Mouse (Mus musculus) splenic B cell, adult 2 months (primary cell): ENCODE data around the gene Creb3l1.

Source experiments
- DNase-seq: peaks from one replicate; pipeline ENCODE4 v3.0.0-alpha.2; 2011; ENCODE audit warnings: low read depth, low spot score
- H3K27me3 ChIP-seq: 2 replicates; pipeline ENCODE4 v1.6.1; 2012; ENCODE audit warnings: mild to moderate bottlenecking, low read length, moderate library complexity, mixed read lengths; ENCODE audit not compliant: control insufficient read depth, poor library complexity, insufficient read depth, severe bottlenecking
- H3K36me3 ChIP-seq: 2 replicates; pipeline ENCODE4 v1.6.1; 2012; ENCODE audit warnings: mild to moderate bottlenecking, low read length, moderate library complexity, mixed read lengths; ENCODE audit not compliant: control insufficient read depth, poor library complexity, insufficient read depth, severe bottlenecking

The Creb3l1 gene

DNA sequence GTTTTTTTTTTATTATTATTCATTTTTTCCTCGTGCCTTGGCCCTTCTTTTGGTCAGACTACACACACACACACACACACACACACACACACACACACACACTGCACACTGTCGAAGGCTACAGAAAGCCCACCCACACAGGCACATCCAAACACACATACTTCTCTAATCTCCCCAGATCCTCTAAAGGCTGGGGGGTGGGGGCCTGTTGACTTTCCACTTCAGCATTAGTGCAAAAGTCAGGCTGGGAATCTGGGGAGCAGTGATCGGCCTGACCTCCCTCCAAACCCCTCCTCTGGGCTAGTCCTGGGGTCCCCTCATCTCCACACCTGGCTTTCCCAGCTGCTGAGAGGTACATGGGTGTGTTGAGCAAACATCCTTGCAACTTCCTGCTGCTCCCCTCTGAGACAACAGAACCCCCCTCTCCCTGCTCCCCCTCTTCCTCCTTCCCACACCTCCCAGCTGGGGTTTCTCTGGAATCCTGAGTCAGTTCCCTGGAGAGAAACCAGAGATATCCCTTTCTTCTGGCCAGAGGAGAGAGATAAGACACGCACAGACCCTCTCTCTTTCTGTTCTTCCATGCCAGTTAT, 3.5 kb downstream of the Creb3l1 start:
- Histone ChIP-seq H3K36me3 (no peaks in the 10 kb centered on the region), H3K27me3 (no peaks in the 10 kb centered on the region)
- DNase-seq, result no peak

DNA sequence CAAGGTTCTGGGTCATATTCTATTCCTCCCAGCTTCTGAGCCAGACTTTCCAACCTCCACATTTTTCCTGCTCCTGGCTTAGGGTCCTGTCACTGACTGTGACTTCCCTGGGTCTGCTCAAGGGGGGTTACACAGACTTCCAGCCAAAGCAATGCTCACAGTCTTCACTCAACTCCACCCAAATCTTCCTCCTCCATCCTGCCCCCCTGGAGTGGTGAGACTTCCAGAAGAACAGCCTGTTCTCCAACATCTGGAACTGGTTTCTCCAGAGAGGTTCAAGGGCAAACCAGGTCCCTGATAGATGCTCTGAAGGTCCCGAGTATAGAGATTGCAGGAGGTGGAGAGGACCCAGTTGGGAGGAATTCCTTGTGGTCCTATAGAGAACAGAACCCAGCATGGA, 6.9 kb downstream of the Creb3l1 start:
- no peak for DNase-seq
- no peaks in the 10 kb centered on the region for H3K27me3 ChIP-seq

DNA sequence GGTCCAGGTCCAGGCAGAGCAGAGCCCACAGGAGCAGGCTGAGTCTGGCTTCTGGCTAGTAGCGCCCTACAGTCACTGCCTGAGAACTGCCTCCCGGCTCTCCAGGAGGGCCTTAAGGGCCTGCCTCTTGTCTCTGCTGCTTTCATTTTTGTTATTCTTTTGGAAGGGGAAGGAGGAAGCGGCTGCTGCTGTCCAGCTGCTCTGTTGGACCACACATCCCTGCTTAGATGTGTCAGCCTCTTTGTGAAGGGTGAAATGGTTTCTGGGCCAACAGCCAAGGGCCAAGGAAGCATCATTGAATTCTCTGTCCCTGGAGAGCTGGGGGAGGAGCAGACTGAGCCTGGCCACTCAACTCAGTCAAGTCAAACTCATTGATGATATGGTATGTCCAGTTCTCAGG, 7.3 kb downstream of the Creb3l1 start:
- Histone ChIP-seq H3K36me3 (no peaks in the 10 kb centered on the region), H3K27me3 (no peaks in the 10 kb centered on the region)
- no peak for DNase-seq

More for the DNA sequence above, 6.9 kb downstream of the Creb3l1 start:
- no peaks in the 10 kb centered on the region for H3K36me3 ChIP-seq

DNA sequence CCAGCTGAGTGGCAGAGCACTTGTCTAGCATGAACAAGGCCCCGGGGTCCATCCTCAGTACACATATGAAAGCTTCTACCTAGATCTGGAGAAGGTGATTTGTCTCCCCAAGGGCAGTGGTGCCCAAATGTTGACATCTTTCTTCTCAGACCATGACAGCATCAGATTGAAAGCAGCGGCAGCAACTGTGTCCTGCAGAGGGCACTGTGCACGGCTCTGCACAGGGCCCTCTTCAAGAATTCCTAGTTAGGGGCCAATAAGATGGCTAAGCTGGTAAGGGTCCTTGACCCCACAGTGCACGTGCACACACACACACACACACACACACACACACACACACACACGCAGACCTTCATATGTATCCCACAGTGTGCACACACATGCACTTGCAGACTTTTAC, 9.4 kb downstream of the Creb3l1 start:
- no peaks in the 10 kb centered on the region for H3K27me3 ChIP-seq
- H3K36me3 ChIP-seq, result no peaks in the 10 kb centered on the region
- no peak for DNase-seq

DNA sequence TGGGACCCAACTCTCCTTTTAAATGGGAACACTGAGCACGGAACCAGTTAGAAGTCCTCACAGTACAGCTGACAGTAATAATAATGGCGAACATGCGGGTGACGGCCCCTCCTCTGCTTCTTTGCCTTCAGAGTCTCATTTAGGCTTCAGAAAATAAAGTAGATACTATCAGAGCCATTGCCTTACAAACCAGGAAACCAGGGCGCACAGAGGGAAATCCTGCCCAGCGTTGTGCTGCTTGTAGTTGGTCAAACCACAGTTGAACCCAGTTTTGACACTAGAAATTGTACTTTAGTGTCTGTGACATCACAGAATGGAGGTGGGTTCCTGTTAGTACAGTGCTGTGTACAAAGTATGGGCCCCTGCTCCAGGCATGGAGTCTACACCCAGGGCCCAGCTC, 10.1 kb downstream of the Creb3l1 start:
- no peaks in the 10 kb centered on the region for H3K27me3 ChIP-seq
- no peaks in the 10 kb centered on the region for H3K36me3 ChIP-seq
- no peak for DNase-seq

DNA sequence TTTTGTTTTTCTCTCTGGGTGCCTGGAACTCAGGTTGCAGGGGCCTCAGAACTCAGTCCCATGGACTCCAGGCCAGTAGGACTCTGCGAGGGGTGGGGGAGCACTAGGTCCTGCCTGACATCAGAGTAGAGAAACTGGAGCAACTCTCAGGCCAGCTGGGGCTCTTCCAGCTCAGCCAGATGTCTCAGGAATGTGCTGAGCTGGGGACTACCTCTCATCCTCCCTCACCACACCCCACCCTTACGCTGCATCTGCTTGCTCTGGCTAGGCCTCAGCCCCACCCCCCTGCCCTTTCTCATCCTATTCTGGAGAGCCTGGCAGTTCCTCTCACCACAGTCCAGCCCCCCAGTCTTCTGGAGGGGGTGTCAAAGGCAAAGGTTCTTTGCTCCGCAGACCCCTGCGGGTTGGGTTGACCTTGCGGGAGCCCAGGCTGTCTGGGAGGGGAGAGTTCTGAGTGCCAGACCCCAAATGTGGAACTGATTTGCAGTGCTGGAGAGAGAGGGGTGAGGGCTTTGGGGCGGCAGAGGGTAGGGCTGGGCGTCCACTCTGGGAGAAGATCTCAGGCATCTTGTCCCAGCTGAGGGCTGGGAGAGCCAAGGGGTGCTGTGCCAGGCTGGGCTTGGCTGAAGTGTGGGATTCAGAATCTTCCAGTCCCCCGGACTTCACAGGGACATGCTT, 11.4 kb downstream of the Creb3l1 start:
- H3K36me3 ChIP-seq, result no peaks in the 10 kb centered on the region
- no peaks in the 10 kb centered on the region for H3K27me3 ChIP-seq
- no peak for DNase-seq

DNA sequence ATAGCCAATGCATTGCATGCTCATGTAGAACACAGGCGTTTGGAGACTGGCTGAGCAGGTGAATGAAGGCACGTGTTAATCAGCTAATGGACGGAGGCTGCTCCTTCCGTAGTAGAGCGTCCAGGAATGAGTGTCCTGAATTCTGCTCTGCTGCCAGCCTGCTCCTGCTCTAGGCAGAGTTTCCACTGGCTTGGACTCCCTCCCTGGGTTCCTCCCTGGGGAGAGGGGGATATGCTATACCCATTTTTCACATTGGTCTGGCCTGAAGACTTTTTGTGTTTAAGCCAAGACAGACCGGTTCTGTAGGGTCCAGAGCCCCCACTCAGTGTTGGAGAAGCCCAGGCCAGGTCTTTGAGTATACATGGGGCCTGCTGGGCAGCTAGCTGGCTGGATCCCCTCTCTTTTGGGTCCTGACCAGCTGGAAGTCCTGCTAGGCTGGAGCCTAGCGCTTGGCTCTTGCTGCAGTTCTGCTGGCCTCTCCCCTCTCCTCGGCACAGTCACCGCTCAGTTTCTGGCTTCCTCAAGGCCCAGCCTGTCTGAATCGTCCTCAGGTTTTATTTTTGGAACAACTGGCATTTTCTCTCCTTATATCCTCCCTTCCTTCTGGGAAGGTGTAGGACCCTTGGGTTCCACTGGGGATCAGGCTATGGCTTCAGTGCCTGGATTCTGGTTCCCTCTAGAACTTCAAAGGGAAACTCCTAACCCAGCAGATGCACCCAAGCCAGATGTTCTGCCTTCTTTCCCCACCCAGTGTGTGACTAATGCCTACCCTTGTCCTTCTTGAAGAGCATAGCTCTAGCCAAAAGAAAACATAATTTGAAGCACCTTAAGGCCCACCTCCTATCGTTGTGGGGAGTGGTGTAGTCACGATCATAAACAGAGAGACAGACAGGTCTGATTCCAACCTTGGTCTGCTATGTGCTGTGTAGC, 12.6 kb downstream of the Creb3l1 start:
- H3K27me3 ChIP-seq, result no peaks in the 10 kb centered on the region
- DNase-seq, result no peak
- no peaks in the 10 kb centered on the region for H3K36me3 ChIP-seq

DNA sequence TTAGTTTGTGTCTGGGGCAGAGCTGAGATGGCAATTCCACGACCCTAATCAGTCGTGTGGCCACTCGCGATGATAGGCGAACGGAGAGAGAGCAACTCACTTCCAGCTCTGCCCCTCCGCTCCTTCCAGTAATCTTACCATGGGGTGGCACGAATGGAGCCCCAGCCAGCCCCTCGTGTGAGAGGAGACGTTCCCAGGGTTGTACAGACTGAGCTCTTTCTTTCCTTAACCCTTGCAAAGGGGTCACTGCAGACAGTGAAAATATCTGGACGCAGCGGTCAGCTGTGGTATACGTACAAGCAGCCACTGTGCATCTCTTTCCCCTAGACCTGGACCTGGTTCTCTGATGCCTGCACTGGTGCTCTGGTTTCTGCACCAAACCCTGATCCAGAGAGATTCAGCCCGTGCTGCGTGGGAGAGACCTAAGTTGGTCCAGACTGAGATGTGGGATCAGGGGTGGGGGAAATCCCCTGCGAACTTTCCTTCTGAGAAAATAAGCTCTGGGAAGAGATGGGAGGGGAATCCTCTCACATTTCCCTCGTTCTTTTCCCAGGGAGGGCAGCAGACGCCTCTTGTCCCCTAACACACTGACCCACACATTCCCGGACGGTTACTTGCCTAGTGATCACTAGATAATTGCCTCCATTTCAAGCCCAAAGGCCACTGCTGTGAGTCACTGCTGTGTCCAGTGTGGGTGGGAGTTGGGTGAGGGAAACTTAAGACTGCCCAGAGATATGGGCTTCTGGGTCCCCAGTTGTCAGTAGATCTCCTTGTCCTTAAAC, 15.5 kb downstream of the Creb3l1 start:
- H3K27me3 ChIP-seq, result no peaks in the 10 kb centered on the region
- DNase-seq, result no peak

DNA sequence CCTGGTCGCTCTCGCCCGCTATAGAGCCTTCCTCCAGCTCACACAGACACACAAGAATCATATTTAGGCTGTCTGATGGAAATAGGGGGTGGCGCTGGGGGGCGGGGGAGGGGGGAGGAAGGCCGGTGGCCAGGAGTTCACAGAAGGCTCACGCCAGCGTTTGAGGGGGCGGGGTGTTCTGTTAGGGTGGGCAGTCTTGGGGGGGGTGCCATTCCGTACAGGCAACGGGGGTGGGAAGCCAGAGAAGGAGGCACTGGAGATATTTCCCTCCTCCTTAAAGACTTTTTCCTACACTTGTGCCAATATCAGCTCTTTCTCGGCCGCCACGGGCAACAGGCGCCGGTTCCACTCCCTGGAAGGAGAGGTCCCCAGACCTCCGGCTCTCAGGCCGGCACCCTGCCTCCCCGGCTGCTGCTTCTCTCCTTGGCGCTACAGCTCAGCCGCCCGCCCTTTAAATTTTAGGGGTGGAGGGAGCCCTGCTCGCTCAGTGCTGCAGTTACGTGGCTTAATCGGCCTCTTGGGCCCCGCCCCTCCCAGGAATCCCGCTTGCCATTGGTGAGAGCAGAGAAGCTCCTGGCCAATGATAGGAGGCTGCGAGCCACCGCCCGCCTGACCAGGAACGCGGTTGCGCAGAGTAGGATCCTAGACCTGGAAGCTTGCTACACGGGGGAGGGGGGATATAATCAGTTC, 16.2 kb downstream of the Creb3l1 start:
- DNase-seq, result peak; percentile 93
- H3K36me3 ChIP-seq, result no peaks in the 10 kb centered on the region
- no peaks in the 10 kb centered on the region for H3K27me3 ChIP-seq

More for the DNA sequence above, 15.5 kb downstream of the Creb3l1 start:
- H3K36me3 ChIP-seq, result no peaks in the 10 kb centered on the region

DNA sequence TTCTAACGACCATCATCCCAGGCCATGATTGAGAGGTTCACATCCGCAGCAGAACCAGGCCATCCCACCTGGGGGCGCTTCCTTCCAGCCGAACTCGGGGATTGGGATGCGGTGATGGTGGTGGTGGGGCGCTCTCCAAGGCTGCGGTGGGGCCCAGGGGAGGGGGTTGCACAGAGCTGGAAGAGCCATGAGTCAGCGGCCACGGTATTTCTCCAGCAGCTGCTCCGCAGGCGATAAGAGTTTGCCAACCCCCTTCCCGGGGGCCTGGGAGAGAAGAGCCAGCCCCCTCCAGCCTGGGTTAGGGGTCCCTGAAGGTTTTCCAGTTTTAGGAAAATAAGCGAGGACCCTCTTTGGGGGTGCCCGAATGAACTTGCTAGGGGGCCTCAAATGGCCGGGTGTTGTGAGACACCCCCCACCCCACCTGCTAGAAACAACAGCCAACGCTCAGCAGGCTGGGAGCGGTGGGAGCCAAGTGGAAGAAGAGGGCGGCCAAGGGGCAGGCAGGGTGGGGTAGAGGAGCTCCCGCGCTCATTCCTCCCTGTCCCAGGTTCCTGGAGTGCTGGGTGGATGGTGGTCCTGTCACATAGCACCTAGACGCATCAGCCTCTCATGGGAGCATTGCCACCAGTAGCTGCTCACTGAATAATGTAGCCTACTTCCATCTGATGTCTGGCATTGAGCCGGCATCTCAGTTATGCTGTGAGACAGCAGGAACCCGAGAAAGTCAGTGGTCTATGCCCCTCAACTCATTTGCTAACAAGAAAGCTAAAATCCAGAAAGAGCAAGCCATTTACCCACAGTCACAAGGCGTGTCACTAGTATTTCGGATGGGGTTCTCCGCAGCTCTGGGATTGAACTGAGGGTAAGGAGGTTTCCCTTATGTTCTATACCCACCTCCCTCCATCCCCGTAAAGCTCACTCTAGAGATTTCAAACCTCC, 17.1 kb downstream of the Creb3l1 start:
- no peak for DNase-seq
- Histone ChIP-seq H3K27me3 (no peaks in the 10 kb centered on the region), H3K36me3 (no peaks in the 10 kb centered on the region)

DNA sequence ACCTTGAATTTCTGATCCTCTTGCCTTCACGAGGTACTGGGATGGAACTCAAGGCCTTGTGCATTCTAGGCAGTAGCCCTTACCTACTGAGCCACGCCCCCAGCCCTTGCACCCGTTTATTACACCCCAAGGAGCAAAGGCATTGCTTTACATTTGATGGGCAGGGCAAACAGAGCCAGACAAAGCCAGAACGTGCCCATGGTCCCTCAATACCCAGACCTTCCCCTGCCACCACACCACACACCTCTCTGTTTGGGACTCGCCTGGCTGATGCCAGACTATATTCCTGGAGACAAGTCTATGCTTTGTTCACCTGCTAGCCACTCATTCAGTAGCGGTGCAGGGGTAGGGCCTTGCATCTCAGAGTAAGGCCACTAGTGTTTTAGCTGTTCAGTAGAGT, 17.8 kb downstream of the Creb3l1 start:
- no peak for DNase-seq
- Histone ChIP-seq H3K36me3 (no peaks in the 10 kb centered on the region), H3K27me3 (no peaks in the 10 kb centered on the region)

DNA sequence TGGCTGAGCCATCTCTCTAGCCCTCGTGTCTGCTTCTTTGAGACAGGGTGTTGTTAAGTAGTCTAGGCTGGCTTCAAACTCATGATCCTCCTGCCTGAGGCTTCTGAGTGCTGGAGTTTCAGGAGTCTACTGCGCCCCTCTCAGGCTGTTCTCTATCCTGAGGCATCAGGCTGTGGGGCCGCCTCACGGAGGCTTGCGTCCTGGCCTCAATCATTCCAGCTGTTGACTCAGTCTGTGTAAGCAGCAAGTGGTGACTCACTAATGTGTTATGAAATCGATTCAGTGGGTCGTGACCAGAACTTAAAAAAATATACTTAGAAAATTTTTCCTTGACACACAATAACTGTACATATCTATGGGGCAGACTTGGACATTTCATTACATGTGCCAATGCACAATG, 19.7 kb downstream of the Creb3l1 start:
- Histone ChIP-seq H3K36me3 (no peaks in the 10 kb centered on the region), H3K27me3 (no peaks in the 10 kb centered on the region)
- DNase-seq, result no peak

DNA sequence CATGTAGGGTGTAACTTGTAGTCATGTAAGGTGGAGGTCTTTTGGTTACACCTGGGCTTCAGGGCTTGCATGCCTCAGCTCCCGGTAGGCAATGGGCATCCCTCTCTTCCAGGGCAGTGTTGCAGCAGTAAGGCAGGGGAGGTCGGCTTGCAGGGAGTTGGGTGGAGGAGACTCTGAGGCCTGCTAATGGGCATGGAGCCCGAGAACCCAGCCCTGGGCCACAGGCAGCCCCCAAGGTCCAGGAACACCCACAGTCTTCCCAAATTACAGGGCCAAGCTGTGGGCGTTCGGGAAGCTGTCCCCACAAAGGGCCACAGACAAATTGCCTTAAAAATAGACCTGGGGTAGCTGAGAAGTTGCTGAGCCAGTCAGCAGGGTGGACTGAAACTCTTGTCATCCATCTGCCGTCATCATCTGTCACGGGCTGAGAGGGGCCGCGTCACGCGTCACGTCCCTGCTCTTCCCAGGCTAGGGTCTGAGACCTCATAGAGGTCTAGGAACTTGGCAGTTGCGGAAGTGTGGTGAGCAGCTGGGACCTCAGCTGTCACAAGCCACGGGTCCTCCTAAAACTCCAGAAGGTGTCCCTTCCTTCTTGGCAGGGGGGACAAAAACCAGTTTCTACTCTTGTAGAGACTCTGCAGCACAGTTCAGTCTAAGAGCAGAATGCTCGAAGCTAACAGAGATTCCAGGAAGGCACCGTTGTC, 26.2 kb downstream of the Creb3l1 start:
- Histone ChIP-seq H3K36me3 (no peaks in the 10 kb centered on the region), H3K27me3 (no peaks in the 10 kb centered on the region)
- DNase-seq, result no peak
